Mouse (Mus musculus): ENCODE measurements around the gene Msl1.
A peak's percentile ranks its signal among the peaks of the same experiment; 100 is the strongest.

The Msl1 gene

GRCm38 (mm10) chr11:98846016-98846415, 50.7 kb downstream of the Msl1 start:
- Histone ChIP-seq H3K4me1 (replicated peaks; ENCODE audit: low read depth, low read length) (peaks cover 45% of the 10 kb centered on the region), H3K9me3 (ENCODE audit: low read length) (no peaks in the 10 kb centered on the region), H3K36me3 (ENCODE audit: insufficient read depth, low read length) (no peaks in the 10 kb centered on the region), H3K4me3 (replicated peaks; ENCODE audit: low read length) (peak overlapping the region; percentile 48), H3K27me3 (ENCODE audit: insufficient read depth, low read length) (peaks cover 61% of the 10 kb centered on the region)
- TF ChIP-seq CTCF (conservative IDR thresholded peaks at IDR 0.05; ENCODE audit: low read length) (peak; percentile 10; the same call in 1 of the 2 replicates), NANOG (IDR thresholded peaks at IDR 0.05; ENCODE audit: borderline replicate concordance, low read length) (no peak), POU5F1 (IDR thresholded peaks at IDR 0.05; ENCODE audit: borderline replicate concordance, low read length) (no peak)

- Histone ChIP-seq H3K9me3 (ENCODE audit: low read length) (no peaks in the 10 kb centered on the region), H3K27me3 (ENCODE audit: insufficient read depth, low read length) (peaks cover 68% of the 10 kb centered on the region), H3K36me3 (ENCODE audit: insufficient read depth, low read length) (no peaks in the 10 kb centered on the region), H3K4me1 (replicated peaks; ENCODE audit: low read depth, low read length) (peaks cover 54% of the 10 kb centered on the region), H3K4me3 (replicated peaks; ENCODE audit: low read length) (peak overlapping the region; percentile 50)
- TF ChIP-seq CTCF (conservative IDR thresholded peaks at IDR 0.05; ENCODE audit: low read length) (no peak), POU5F1 (IDR thresholded peaks at IDR 0.05; ENCODE audit: borderline replicate concordance, low read length) (no peak)
Observed at GRCm38 (mm10) chr11:98846865-98847604, 51.7 kb downstream of the Msl1 start.

GRCm38 (mm10) chr11:98849196-98849894, 54.0 kb downstream of the Msl1 start:
- Histone ChIP-seq H3K36me3 (ENCODE audit: insufficient read depth, low read length) (no peaks in the 10 kb centered on the region), H3K4me3 (replicated peaks; ENCODE audit: low read length) (peak overlapping the region; percentile 63), H3K9me3 (ENCODE audit: low read length) (no peaks in the 10 kb centered on the region), H3K4me1 (replicated peaks; ENCODE audit: low read depth, low read length) (peaks cover 66% of the 10 kb centered on the region), H3K27me3 (ENCODE audit: insufficient read depth, low read length) (peaks cover 62% of the 10 kb centered on the region)
- no peak for TF ChIP-seq CTCF (conservative IDR thresholded peaks at IDR 0.05; ENCODE audit: low read length)
- no peak for TF ChIP-seq POU5F1 (IDR thresholded peaks at IDR 0.05; ENCODE audit: borderline replicate concordance, low read length)

- Histone ChIP-seq H3K4me1 (replicated peaks; ENCODE audit: low read depth, low read length) (peaks cover 64% of the 10 kb centered on the region), H3K27me3 (ENCODE audit: insufficient read depth, low read length) (peaks cover 53% of the 10 kb centered on the region), H3K36me3 (ENCODE audit: insufficient read depth, low read length) (no peaks in the 10 kb centered on the region), H3K9me3 (ENCODE audit: low read length) (no peaks in the 10 kb centered on the region), H3K4me3 (replicated peaks; ENCODE audit: low read length) (peak overlapping the region; percentile 63)
- no peak for TF ChIP-seq CTCF (conservative IDR thresholded peaks at IDR 0.05; ENCODE audit: low read length)
- TF ChIP-seq POU5F1 (IDR thresholded peaks at IDR 0.05; ENCODE audit: borderline replicate concordance, low read length), result no peak
- TF ChIP-seq NANOG (IDR thresholded peaks at IDR 0.05; ENCODE audit: borderline replicate concordance, low read length), result no peak
Observed at GRCm38 (mm10) chr11:98850100-98851093, 55.1 kb downstream of the Msl1 start.

GRCm38 (mm10) chr11:98854116-98854515, 58.8 kb downstream of the Msl1 start:
- Histone ChIP-seq H3K4me1 (replicated peaks; ENCODE audit: low read depth, low read length) (peaks cover 54% of the 10 kb centered on the region), H3K4me3 (replicated peaks; ENCODE audit: low read length) (no peak overlapping the region), H3K27me3 (ENCODE audit: insufficient read depth, low read length) (peaks cover 29% of the 10 kb centered on the region), H3K9me3 (ENCODE audit: low read length) (no peaks in the 10 kb centered on the region), H3K36me3 (ENCODE audit: insufficient read depth, low read length) (no peaks in the 10 kb centered on the region)
- TF ChIP-seq CTCF (conservative IDR thresholded peaks at IDR 0.05; ENCODE audit: low read length) (no peak), POU5F1 (IDR thresholded peaks at IDR 0.05; ENCODE audit: borderline replicate concordance, low read length) (no peak), NANOG (IDR thresholded peaks at IDR 0.05; ENCODE audit: borderline replicate concordance, low read length) (no peak)

- Histone ChIP-seq H3K36me3 (ENCODE audit: insufficient read depth, low read length) (no peaks in the 10 kb centered on the region), H3K4me1 (replicated peaks; ENCODE audit: low read depth, low read length) (peaks cover 49% of the 10 kb centered on the region), H3K4me3 (replicated peaks; ENCODE audit: low read length) (no peak overlapping the region), H3K9me3 (ENCODE audit: low read length) (no peaks in the 10 kb centered on the region), H3K27me3 (ENCODE audit: insufficient read depth, low read length) (peaks cover 23% of the 10 kb centered on the region)
- no peak for TF ChIP-seq POU5F1 (IDR thresholded peaks at IDR 0.05; ENCODE audit: borderline replicate concordance, low read length)
- TF ChIP-seq NANOG (IDR thresholded peaks at IDR 0.05; ENCODE audit: borderline replicate concordance, low read length), result no peak
- TF ChIP-seq CTCF (conservative IDR thresholded peaks at IDR 0.05; ENCODE audit: low read length), result no peak
Observed at GRCm38 (mm10) chr11:98854659-98855058, 59.3 kb downstream of the Msl1 start.
